Mouse (Mus musculus) gastrocnemius, adult 2 months (tissue): ENCODE results near the gene Gm17657. TPM values are rescaled to one million over a fixed set of nuclear protein-coding genes. Genes with fewer than 3 reads are reported as not detected.
A peak's percentile ranks its signal among the peaks of the same experiment; 100 is the strongest.
"Not testable (repeated sequence)": the region's sequence is repeated elsewhere in the genome, so short reads cannot be mapped to it uniquely, and the experiment has no call there.

Source experiments
- DNase-seq: peaks from one replicate; pipeline ENCODE4 v3.0.0; 2022
- H3K27ac ChIP-seq: fragments of 200-600 bp; 2 replicates; pipeline ENCODE4 v1.8.1; 2022; ENCODE audit warnings: mild to moderate bottlenecking
- H3K4me3 ChIP-seq: fragments of 200-600 bp; 2 replicates; pipeline ENCODE4 v1.8.1; 2022; ENCODE audit warnings: mild to moderate bottlenecking, moderate library complexity
- CTCF ChIP-seq: fragments of 200-600 bp; IDR thresholded peaks from 2 replicates; pipeline ENCODE4 v1.8.1; 2022; ENCODE audit warnings: antibody characterized with exemption, mild to moderate bottlenecking, moderate library complexity
- intact Hi-C: fragments of 180-260 bp; cut with DNase I; formaldehyde crosslinking; loops from one replicate; pipeline ENCODE4 v1.15.1; 2025
- total RNA-seq, 2 experiments: library from RNA; stranded (reverse); gene quantifications; 2 replicates each; pipeline ENCODE4 v1.2.3; 2021

Gm17657 gene
- total RNA-seq, 2 experiments from 2014 or later = not detected

- no peak for TF ChIP-seq CTCF
- intact Hi-C loops = no loop called here
- Histone ChIP-seq H3K4me3 (no peak overlapping the region), H3K27ac (no peak overlapping the region)
- no peak for DNase-seq
Observed at GRCm38 (mm10) chr17:29508927-29509608, 40.4 kb downstream of the Gm17657 start.

DNA sequence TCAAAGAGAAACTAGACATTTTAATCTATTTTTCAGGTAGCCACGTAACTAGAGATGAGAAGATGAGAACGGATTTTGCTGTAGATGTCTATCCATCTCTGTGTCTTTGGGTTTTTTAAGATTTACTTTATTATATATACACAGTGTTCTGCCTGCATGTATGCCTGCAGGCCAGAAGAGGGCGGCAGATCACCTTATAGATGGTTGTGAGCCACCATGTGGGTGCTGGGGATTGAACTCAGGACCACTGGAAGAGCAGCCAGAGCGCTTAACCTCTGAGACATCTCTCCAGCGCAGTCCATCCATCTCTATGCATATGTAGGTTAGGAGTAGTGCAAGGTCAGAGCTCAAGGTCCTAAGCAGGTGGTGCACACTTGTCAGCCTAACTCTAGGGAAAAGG, 45.7 kb downstream of the Gm17657 start:
- H3K27ac ChIP-seq = no peak overlapping the region
- no peak for DNase-seq
- intact Hi-C loops = no loop called here
- H3K4me3 ChIP-seq = no peak overlapping the region; the same call in 1 of the 2 replicates
- peak; percentile 41 for TF ChIP-seq CTCF

- no peak for DNase-seq
- peak overlapping the region; percentile 54 for H3K27ac ChIP-seq
- TF ChIP-seq CTCF = no peak
- intact Hi-C loops = no loop called here
- H3K4me3 ChIP-seq = peak overlapping the region; percentile 60
Observed at GRCm38 (mm10) chr17:29502669-29503665, 46.5 kb downstream of the Gm17657 start.

DNA sequence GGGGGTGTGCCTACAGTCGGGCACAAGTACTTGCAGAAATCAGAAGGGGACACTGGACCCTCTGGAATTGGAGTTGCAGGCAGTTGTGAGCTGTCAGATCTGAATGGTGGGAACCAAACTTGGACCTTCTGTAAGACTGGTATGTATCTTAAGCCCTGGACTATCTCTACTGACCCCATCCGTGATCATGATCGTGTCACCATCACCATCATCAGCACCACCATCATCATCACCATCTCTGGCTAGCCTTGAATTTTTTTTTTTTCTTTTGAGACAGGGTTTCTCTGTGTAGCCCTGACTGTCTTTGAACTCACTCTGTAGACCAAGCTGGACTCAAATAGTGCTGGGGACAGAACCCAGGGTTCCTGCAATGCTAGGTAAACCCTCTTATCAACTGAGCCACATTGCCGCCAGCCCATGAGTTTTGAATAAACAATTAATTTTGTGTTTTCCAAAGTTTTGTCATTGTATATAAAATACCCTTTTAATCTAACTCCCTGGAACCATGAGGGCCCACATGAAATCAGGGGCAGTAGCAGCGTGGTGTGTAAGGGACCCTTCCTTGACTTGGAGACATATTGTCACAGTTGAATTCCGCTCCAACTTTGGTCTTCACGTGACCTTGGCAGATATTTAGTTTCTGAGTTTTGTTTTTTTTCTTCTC, 47.3 kb downstream of the Gm17657 start:
- no peak for DNase-seq
- intact Hi-C loops = no loop called here
- no peak for TF ChIP-seq CTCF
- Histone ChIP-seq H3K4me3 (no peak overlapping the region), H3K27ac (no peak overlapping the region)

DNA sequence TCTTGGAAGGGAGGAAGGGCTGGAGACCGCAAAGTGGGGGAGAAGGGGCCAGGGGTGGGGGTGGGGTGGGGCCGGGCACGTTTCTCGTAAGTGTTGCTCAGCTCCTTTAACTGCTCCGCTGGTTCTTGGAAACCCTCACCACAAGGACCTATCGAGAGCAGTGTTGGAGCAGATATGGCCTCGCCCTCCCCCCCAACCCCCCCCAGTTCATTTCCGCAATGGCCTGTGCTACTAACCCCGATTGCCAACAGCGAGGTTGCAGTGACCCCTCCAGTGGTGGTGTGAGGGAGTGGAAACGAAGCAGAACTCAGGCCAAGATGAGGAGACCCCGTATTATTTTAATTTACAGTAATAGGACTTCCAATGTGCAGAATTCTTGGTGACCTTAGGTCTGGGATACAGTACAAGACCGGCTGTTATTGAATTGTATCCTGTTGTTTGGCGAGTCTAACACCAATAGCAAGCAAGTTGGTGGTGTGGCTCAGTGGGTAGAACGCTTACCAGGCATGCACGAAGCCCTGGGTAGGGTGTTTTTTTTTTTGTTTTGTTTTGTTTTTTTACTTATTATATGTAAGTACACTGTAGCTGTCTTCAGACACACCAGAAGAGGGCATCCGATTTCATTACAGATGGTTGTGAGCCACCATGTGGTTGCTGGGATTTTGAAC, 48.5 kb downstream of the Gm17657 start:
- TF ChIP-seq CTCF = no peak
- no peak for DNase-seq

DNA sequence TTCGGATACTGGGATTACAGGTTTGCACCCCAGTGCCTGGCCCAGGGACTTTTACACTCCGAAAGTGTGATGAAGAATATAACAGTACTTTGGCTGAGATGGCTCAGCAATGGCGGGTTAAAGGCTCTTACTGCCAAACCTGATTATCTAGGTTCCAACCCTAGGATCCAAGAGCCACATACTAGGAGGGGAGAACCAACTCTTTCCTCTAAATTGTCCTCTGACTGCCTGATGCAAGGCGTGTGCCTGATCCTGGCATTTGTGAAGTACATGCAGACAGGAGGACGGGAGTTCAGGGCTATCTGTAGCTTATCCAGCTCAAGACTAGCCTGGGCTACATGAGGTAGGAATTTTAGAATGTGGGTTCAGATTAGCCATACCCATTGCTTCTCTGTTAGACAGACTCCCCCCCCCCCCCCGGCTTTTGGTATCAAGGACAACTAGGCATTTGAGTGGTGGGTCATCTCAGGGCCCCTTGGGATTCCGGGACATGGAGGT, 49.1 kb downstream of the Gm17657 start:
- no peak for DNase-seq
- TF ChIP-seq CTCF = no peak
- Histone ChIP-seq H3K27ac (no peak overlapping the region), H3K4me3 (no peak overlapping the region)
- intact Hi-C loops = no loop called here

More for the DNA sequence above, 48.5 kb downstream of the Gm17657 start:
- intact Hi-C loops = no loop called here
- no peak overlapping the region for H3K4me3 ChIP-seq
- H3K27ac ChIP-seq = no peak overlapping the region

GRCm38 (mm10) chr17:29499511-29499910, 49.9 kb downstream of the Gm17657 start:
- no peak for TF ChIP-seq CTCF
- intact Hi-C loops = no loop called here
- Histone ChIP-seq H3K4me3 (no peak overlapping the region), H3K27ac (no peak overlapping the region)
- DNase-seq = no peak

- intact Hi-C loops, H3K27ac ChIP-seq, H3K4me3 ChIP-seq, DNase-seq: not testable (repeated sequence)
Observed at GRCm38 (mm10) chr17:29498952-29499351, 50.5 kb downstream of the Gm17657 start.

DNA sequence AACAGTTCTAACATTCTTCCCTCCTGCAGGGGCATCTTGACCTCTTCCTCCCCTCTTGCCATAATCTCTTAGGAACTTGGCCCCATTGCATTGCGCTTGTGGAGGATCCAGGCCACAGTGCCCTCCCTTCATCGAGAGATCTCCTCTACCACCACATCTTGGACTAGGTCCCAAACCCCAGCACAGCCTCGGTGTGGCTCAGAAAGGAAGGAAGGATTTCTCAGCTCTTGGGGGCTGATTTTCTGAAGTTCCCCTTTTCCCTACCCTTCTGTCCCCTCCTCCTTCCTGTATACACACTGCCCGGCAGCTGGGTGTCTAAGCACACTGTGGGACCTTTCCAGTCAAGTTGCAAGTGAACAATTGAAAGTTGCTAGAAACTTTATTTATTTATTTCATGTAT, 51.4 kb downstream of the Gm17657 start:
- no peak for TF ChIP-seq CTCF
- intact Hi-C loops = no loop called here
- DNase-seq = peak; percentile 44
- no peak overlapping the region for H3K4me3 ChIP-seq
- H3K27ac ChIP-seq = peak overlapping the region; percentile 72

DNA sequence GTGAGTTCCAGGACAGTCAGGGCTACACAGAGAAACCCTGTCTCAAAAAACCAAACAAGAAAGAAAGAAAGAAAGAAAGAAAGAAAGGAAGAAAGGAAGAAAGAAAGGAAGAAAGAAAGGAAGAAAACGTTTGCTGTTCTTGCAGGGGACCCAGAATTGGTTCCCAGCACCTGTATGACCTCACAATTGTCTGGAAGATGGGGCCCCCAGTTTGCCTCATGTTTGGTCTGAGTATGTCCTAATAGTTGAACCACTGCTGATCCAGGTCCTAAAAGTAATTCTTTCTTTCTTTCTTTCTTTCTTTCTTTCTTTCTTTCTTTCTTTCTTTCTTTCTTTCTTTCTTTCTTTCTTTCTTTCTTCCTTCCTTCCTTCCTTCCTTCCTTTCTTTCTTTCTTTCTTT, 52.0 kb downstream of the Gm17657 start:
- DNase-seq, intact Hi-C loops, H3K27ac ChIP-seq, H3K4me3 ChIP-seq: not testable (repeated sequence)

GRCm38 (mm10) chr17:29497071-29497354, 52.4 kb downstream of the Gm17657 start:
- no peak for TF ChIP-seq CTCF
- no peak overlapping the region for H3K4me3 ChIP-seq
- no peak overlapping the region for H3K27ac ChIP-seq
- intact Hi-C loops = no loop called here
- no peak for DNase-seq
